Mouse (Mus musculus) E14TG2a.4 (cell line): ENCODE results near the gene Dscam.

Experiments
- CTCF ChIP-seq: conservative IDR thresholded peaks from 2 replicates; pipeline ENCODE4 v1.5.1; 2014; ENCODE audit warnings: low read length
- POU5F1 ChIP-seq: IDR thresholded peaks from 2 replicates; pipeline ENCODE4 v1.6.1; 2014; ENCODE audit warnings: low read length, borderline replicate concordance

- TF ChIP-seq CTCF (no peak), POU5F1 (no peak)
Observed at GRCm38 (mm10) chr16:96753781-96754173, 416.8 kb downstream of the Dscam start.
